Mouse (Mus musculus) G1E (cell line): Measurements from ENCODE around the gene Gnas.

ENCODE experiments used
- CTCF ChIP-seq: IDR thresholded peaks from 2 replicates; pipeline ENCODE4 v1.5.1; 2012; ENCODE audit warnings: low read depth, low read length, inconsistent platforms, mixed read lengths
- GATA1 ChIP-seq: IDR thresholded peaks from 2 replicates; pipeline ENCODE4 v1.6.1; 2012; ENCODE audit warnings: borderline replicate concordance, low read length, inconsistent platforms, mixed read lengths
- POLR2AphosphoS5 ChIP-seq: IDR thresholded peaks from 2 replicates; pipeline ENCODE4 v1.6.1; 2012; ENCODE audit warnings: low read depth, low read length, inconsistent platforms; ENCODE audit not compliant: insufficient replicate concordance

GRCm38 (mm10) chr2:174358516-174358915 is 74.4 kb downstream of the Gnas start:
- no peak for TF ChIP-seq CTCF
- TF ChIP-seq POLR2AphosphoS5: no peak
- no peak for TF ChIP-seq GATA1
